Mouse (Mus musculus) ovary, postnatal 10 days (tissue): Measurements from ENCODE around the gene Fam13a.
A peak's percentile ranks its signal among the peaks of the same experiment; 100 is the strongest.

Experiments
- DNase-seq: peaks from one replicate; pipeline ENCODE4 v3.0.0; 2022; ENCODE audit warnings: low spot score

The Fam13a gene

DNA sequence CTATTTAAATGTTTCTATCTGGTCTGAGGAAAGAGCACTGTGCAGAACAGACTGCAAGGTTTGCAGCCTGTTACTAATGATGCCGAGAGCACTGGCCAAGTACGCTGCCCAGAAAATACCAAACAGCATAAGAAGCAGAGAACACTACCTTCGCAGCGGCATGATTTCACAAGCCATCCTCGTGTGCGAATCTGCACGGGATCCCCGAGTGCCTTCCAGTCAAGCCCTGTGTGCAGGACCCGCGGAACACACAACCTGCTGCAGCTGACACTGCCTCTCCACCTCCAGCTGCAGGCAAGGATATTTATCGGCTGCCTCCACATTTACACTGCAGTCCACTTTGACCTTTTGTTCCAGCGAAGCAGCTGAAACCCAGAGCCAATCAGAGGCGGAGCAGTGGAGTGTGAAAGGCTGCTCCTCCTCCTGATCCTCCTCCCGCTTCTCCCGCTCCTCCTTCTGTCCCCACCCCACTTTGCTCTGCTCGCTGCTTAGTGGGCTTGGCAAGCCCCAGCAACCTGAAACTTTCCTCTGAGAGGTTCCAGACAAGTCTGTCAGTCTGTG is at the start of gene Fam13a:
Gene Fam13a (minus strand): TSS at position 386 of the 561 bp plus-strand sequence.
- DNase-seq: peak; percentile 47

DNA sequence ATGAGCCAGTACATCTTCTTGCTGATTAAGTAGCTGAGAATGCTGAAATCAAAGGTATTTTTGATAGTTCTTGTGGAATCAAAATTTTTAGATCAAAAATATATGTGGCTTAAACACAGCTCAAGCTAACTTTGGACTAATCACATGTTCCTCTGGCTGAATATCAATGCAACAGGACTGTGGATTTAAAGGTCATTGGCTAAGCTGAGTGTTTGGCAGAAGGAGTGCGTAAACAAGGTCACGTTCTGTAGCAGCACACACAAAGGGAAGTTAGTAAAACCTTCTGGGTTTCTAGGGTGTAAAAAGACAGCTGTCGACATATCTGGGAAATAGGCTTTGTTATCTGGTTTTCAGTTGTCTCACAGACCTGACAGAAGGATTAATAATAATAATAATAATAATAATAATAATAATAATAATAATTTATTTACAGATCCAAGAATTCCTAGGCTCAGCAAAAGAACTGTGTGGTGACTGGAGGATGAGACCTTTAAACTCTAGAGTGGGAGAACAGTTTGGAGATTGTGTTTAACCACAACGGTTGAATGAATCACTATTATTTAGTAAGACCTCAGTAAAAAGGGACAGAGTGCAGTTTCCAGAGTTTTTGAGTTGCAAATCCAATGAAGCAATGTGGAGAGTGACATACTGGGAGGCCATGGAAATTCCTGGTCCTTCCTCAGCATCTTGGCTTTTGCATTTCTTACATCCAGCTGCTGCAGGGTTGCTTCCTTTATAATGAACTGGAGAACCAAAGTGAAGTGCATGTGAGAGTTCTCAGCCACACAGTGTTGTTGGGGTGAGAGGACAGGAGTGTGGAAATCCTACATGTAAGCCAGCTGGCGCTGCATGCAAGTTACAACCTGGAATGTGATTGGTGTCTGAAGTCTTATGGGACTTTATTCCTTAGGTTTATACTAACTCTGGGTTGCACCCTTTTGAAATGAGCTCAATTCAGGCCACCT is 48.0 kb upstream of the Fam13a start:
- no peak for DNase-seq

GRCm38 (mm10) chr6:59071691-59072090 is 47.3 kb upstream of the Fam13a start:
- DNase-seq: no peak

GRCm38 (mm10) chr6:59068187-59068586 is 43.8 kb upstream of the Fam13a start:
- DNase-seq: no peak

GRCm38 (mm10) chr6:59064440-59064839 is 40.1 kb upstream of the Fam13a start:
- DNase-seq: no peak

DNA sequence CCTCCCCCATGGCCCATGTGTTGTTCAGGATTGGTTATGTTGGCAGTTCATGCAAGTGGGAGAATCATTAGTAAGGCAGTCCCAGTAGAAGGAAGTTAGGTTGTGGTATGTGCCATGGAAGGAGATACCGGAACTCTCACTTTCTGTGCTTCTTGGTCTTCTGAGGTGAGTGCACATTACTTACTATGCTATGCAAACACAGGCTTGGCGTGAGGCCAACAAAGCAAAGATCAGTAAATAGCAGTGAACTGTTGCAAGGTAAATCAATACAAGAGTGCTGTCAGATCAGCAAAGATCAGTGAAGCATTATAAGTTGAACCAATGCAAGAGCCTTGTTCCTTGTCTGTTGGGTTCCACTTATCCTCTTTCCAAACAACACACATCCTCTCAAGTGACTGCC is 28.9 kb upstream of the Fam13a start:
- no peak for DNase-seq

GRCm38 (mm10) chr6:59039719-59040118 is 15.4 kb upstream of the Fam13a start:
- DNase-seq: no peak

- no peak for DNase-seq
Measured at GRCm38 (mm10) chr6:59032748-59033147, 8.4 kb upstream of the Fam13a start.

GRCm38 (mm10) chr6:59031539-59031938 is 7.2 kb upstream of the Fam13a start:
- no peak for DNase-seq

DNA sequence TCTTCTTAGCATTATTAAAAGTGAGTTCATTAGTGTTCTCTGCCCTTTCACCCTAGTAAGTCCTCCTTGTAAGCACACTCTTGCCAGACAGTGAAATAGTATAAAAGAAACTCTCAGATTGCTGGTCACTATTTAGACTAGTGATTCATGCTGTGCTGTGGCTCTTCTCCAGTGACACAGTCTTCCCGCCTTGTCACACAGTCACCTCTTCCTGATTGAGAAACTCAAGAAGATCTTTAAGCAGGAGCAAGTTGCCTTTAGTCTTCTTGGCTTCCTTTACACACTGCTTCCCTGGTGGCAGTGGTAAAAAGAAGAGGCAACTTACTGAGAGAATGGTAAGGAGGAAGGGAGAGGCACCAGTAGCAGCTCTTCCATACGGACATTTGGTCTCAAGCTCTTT is 6.3 kb upstream of the Fam13a start:
- DNase-seq: no peak

- no peak for DNase-seq
Measured at GRCm38 (mm10) chr6:59030037-59030436, 5.7 kb upstream of the Fam13a start.

DNA sequence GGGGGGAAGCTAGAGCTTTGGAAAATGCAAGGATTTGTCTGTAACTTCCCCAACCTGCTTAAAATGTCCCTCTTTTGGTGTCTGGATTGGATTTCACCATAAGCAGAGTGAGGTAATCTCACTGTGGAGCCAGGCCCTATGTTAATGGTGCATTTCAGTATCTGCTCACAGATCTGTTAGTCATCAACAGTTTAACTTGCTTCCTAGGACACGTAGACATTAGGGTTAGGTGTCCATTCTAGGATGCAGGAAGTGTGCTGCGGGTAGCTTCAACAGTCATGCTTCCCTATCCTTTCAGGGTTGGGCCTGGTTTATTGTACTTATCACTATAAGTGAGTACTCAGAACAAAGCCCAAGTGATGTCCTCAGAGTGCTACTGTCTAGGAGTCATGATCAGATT is 4.5 kb upstream of the Fam13a start:
- no peak for DNase-seq

DNA sequence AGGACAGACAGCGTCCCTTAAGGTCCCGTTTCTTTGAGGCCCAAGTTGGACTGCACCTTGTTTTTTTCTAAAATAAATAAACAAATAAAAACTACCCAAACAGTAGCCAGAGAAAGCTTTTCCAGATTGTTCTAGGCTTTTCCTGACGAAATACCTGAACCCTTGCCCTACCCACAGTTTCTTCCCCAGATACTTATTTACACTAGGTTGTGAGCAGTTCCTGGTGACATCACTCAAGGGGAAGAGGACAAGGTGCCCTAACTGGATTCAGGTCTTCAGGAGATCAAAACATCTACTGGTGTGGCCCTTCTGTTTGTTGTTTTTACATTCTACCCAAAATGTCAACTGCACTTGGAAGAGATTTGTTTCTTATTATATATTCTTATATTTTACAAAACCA is 457 bp upstream of the Fam13a start:
- no peak for DNase-seq

DNA sequence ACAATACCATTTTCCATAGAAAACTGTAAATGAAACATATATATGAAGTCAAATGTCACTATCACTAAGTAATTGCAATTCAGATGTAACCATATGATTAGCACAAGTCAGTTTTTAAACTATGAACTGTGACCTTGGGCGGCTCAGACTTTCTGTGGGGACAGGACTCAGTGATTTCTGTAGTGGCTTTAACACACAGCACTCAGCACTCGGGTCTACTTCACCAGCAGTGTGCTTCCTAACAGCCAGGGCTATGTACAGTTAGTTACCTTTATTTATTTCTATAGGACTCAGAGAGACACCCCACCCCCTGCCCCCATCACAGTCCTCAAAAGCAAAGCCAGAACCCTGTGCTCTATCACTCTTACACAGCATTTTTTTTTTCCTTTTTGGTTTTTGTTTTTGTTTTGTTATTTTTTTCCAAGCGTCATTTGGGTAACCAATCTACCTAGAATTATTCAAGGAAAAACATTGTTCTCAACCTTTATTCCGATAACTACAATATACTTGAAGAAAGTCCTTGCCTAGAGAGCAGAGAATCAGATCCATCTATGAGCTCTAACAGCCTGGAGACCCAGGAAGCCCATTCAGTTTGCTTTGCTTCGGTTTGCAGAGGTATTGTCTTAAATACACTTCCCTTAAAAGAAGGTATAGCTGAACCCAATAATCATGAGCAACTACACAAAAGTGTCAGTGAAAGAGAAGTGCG is 740 bp downstream of the Fam13a start:
- DNase-seq: no peak

- no peak for DNase-seq
Measured at GRCm38 (mm10) chr6:59022621-59023020, 1.7 kb downstream of the Fam13a start.

GRCm38 (mm10) chr6:59020346-59020745 is 4.0 kb downstream of the Fam13a start:
- no peak for DNase-seq

GRCm38 (mm10) chr6:59019847-59020246 is 4.5 kb downstream of the Fam13a start:
- no peak for DNase-seq

- no peak for DNase-seq
Measured at GRCm38 (mm10) chr6:59016336-59016832, 8.0 kb downstream of the Fam13a start.

DNA sequence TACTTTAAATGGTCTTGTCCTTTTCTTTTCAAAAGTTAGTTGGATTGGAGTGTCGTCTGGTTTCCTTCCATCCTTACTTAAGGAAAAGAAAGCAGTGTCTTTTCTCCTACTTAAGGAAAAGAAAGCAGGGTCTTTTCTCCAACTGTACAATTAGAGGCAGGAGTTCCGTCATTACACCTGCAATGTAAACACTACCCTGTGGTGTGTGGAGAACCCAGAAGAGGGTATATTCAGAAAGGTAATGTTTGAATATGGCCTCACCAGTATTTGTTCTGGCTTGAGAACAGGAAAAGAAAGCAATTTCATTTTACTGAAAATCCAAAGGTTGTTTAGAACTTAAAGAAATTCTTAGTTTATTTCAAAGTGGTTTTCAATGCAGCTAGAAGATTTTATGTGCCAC is 9.6 kb downstream of the Fam13a start:
- DNase-seq: no peak

DNA sequence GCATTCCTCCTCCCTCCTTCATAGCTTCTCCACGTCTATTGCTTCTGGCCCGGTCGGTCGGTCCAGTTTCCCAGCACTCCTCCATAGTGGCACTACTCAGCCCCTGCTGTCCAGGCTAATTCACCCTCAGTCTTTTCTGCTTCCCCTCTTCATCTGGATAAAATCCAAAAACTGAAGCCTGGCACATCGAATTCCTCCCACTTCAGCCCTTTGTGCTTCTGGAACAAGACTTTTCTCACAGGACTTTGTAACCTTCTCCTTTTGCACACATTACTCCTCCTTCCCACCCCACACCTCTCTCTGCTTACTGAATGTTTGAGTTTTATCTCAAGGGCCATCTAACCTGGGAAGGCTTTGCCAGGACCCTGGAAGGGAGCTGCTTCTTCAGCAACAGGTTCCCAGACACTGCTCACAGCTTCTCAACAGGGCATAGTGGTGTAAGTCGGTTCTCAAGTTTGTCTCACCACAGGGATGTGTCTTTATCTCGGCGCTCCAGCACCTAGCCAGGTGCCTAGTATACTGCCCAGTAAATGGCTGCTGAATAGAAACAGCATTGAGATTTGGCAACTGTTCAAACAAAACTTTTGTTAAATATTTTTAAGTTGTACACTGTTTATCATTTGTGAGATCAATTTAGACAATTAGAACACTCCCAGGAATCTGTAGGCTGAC is 10.1 kb downstream of the Fam13a start:
- no peak for DNase-seq

- no peak for DNase-seq
Measured at GRCm38 (mm10) chr6:59010792-59011191, 13.6 kb downstream of the Fam13a start.

DNA sequence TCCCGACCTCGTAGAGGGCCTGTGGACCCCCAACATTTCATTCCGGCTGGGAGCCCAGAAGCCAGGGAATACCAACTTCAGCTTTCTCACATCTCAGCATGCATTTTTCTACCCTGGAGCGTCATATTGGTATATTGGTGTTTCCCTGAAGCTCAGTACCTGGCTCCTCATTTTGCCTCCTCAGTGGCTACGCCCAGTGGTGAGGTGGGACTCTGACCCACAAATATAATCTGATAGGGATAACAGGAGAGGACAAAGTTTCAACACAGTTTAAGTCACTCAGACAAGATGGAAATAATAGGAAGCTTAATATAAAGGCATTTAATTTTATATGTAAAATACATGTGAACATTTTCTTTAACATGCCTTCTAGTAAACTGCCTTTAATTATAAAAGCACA is 19.7 kb downstream of the Fam13a start:
- no peak for DNase-seq
